Mouse (Mus musculus) ovary, postnatal 14 days (tissue): ENCODE data around the gene Syt9.
"Not testable (repeated sequence)": the region's sequence is repeated elsewhere in the genome, so short reads cannot be mapped to it uniquely, and the experiment has no call there.

ENCODE experiments used
- DNase-seq: peaks from one replicate; pipeline ENCODE4 v3.0.0; 2022; ENCODE audit warnings: low spot score

The Syt9 gene

DNA sequence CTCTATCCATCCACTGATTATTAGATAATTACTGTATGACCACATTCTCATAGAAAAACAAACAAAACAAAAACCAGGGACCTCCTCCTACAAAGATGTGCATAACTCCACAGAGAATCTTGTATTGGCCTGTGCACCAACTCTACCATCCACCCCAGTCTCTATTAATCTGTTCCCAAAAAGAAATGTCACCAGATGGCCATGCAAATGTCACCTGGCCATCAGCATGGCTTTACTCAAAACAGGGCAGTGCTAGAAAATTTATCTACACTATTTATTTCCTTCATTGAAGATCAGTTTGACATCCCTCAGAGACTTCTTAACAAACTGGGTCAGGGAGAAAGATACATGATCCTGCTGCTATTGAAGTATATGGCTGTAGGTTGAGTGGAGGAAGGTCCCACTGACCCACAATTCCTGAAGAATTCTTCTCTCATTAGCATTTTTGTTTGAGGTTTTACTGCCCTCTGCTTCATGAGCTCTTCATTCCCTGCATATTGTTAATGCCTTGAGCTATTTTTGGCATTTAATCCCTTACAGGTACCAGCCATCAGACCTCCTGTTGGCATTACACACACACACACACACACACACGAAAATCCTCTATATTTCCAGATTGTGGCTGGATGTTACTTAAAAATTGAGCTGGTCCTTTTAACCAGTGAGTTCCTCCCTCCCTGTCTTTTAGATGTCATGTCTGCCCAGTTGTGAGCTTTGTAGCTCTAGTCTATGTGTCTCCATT lies 91.3 kb downstream of the Syt9 start:
- DNase-seq = no peak

DNA sequence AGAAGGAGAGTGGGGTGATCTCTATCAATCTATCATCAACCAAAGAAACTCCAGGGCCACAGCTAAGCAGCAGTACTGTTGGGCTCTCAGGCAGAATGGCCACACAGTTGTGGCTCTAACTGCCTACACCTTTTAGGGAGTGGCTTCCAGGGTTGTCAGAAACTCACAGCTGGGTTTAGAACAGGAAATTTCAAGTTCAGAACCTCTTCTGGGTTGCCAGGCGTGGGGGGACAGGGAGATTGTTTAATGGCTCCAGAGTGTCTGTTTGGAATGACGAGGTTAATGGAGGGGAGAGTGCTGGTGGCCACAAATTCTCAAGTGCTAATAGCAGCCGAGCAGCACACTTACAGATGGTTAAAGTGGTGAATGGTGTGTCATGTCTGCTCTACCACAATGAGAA lies 92.4 kb downstream of the Syt9 start:
- DNase-seq = no peak

GRCm38 (mm10) chr7:107465081-107465480 lies 94.6 kb downstream of the Syt9 start:
- no peak for DNase-seq

GRCm38 (mm10) chr7:107478979-107479965 lies 108.7 kb downstream of the Syt9 start:
- DNase-seq = no peak

DNA sequence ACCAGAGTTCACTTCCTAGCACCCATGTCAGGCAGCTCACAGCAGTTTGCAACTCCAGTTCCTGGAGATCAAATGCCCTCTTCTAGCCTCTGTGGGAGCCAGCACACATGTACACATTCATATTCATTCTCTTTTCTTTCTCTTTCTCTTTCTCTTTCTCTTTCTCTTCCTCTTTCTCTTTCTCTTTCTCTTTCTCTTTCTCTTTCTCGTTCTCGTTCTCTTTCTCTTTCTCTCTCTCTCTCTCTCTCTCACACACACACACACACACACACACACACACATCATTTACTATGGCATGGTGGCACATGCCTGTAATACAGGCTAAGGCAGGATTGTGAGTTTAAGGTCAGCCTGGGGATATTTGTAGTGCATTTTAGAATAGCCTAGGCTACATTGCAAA lies 115.2 kb downstream of the Syt9 start:
- DNase-seq = not testable (repeated sequence)

- DNase-seq = no peak
Measured at GRCm38 (mm10) chr7:107495428-107495827, 124.9 kb downstream of the Syt9 start.

DNA sequence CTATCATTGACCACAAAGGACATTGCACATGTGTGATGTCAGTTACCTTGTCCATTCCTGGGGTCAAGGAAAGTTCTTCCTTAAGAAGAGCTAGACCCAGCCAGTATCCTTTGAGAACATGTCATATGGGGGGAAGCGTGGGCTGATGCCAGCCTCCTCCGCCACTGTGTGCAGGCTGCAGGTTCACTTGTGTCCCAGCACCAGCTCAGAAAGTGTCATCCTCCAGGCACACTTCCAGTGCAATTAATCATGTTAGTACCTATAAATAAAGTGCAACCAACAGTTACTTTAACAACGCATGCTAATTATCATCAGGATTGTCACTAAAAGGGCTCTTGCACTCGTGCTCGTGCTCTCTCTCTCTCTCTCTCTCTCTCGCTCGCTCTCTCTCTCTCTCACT lies 126.4 kb downstream of the Syt9 start:
- DNase-seq = no peak

GRCm38 (mm10) chr7:107500641-107501040 lies 130.1 kb downstream of the Syt9 start:
- no peak for DNase-seq

- no peak for DNase-seq
Measured at GRCm38 (mm10) chr7:107504761-107505712, 134.5 kb downstream of the Syt9 start.

DNA sequence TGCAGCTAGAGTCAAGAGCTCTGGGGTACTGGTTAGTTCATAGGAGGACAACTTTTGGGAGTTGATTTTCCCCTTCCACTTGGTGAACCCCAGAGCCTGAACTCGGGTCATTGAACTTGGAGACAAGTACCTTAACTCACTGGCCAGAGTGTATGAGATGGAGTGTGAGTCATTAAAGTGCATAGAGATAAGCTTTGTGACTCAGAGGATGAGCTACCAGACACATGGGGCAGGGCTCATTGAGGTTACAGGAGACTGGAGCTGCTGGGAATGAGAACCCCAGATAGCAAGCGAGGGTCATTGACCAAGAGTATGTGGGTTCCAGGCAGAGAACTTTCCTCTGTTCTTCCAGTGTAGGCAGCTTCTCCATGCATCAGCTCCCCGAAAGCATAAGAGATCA lies 137.4 kb downstream of the Syt9 start:
- no peak for DNase-seq

DNA sequence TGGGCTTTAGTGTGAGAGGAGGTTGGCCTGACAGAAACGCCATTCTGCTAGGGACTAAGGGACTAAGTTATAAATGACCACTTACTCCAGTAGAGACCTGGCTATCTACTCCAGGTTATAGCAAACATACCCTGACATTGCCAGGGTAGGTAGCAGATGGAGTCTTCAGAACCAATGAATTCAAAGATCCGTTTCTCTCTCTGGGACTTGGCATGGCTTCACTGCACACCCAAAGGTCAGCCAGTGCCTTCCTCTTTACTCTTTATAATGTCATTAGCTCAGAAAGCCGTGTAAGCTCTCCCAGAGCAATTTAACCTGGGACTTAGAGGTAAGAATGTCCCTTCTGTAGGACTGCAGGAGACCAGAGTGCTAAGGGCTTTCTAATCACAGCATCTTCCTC lies 139.2 kb downstream of the Syt9 start:
- no peak for DNase-seq

GRCm38 (mm10) chr7:107516704-107517410 lies 146.3 kb downstream of the Syt9 start:
- DNase-seq = peak; percentile 8

GRCm38 (mm10) chr7:107519256-107520025 lies 148.9 kb downstream of the Syt9 start:
- no peak for DNase-seq

DNA sequence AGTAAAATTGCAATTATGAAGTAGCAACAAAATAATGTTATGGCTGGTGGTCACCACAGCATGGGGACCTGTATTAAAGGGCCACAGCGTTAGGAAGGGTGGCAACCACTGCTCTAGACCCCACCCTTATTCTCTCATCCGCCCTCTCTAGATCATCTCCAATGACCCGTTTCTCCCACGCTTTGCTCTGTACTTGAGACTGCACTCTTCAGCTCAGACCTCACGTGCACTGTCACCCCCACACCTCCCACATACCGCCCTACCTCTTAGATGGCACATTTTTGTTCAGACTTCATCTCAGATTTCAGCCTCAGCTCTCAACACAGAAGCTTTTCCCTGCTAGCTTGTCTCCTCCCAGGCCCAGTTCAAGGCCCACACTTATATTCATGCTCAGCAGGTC lies 150.9 kb downstream of the Syt9 start:
- DNase-seq = no peak

DNA sequence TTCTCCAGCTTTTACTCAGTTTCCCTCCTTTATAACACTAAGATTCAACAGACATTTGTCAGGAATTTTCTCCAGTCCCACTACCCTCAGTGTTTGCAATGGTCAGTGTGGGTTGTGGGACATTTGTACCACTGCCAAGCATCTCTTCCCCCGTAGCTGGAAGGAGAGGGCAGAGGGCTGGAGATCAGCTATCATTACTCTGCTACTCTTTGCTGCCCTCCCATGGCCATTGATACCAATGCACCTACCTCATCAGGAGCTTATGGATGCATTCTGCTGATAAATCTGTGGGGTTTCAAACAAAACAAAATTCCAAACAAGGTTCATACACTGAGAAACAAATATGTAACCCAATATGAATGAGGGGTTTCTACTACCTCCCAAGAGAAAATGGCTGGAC lies 155.8 kb downstream of the Syt9 start:
- peak; percentile 23 for DNase-seq

- no peak for DNase-seq
Measured at GRCm38 (mm10) chr7:107528169-107528772, 157.7 kb downstream of the Syt9 start.

DNA sequence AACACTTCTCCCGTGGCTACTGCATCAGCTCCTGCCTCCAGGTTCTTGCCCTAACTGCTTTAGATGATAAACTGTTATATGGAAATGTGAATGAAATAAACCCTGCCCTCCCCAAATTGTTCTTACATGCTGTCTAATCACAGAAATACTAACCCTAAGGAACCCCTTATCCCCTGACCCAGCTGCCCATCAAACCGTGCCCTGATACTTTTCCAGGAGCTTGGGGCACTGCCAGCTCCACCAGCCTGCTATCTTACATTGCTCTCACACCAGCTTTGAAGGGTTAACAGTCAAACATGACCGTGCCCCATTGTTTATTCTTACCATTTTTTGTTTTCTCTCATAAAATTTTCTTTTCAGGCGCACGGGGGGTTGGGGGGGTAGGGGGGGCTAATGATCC lies 158.8 kb downstream of the Syt9 start:
- DNase-seq = no peak

DNA sequence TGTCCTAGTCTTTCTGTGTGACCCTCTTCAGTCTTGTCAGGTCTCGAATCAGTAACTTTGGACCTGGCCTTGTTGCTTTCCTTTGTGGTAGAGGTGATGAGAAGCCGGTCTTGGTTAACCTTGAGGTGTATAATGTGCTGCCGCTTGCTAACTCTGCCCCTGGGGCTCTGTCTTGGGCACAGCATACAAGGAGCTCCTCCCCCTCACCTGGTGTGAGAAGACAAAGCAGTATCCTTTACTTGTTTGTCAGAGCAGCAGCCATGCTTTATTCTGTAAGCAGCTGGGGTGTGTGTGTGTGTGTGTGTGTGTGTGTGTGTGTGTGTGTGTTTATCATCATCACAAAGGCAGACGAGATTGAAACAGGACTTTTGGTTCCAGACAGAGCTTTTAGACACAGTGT lies 164.8 kb downstream of the Syt9 start:
- DNase-seq = no peak

GRCm38 (mm10) chr7:107536516-107536915 lies 166.0 kb downstream of the Syt9 start:
- no peak for DNase-seq

DNA sequence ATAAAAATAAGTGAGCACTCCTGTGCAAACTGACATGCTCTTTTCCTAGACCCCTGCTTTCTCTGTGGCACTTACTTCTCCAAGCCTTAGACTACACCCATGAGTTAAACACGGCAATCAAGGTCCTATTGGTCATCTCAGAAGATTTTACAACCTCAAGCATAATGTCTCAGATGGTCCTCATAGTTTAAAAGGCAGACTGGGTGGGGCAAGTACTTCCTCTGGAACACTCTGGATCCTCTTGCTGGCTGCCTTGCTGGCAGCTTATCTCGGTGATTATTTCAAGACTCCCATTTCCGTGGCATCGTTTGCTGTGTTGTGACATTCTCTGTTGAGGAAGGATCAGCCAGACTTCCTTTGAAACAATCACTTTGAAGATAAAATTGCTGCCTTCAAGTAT lies 169.5 kb downstream of the Syt9 start:
- DNase-seq = no peak
